In the genomic region with DNA sequence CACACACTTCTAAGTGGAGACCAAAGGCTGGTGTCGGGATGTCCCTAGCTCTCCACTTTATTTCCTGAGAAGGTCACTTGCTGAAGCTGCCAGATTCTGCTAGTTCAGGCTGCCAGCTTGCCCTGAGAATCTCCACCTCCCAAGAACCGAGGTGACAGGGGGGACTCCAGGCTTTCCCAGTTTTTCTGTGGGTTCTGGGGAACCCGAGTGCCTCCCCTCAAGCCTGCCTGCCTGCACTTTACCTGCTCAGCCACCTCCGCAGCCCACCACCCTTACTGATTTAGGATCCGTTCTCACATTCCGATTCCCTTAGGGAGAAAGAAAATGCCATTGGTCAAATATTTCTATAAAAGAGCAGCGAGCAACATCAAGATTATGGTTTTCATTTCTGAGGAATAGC, we compare ENCODE assay signal across 29 mouse cellular contexts.
"Had no signal": no experiment of that assay in that cellular context is flagged by ENCODE, and none has a peak within 500 bp of the region (broad histone marks: within the 10 kb centered on the region; RNA-seq: fewer than 3 reads in every experiment).

No protein-coding gene starts in this region.

- ATAC-seq: liver, embryonic 12.5 days; liver, postnatal 0 days; lung, postnatal 0 days; midbrain, embryonic 13.5 days; midbrain, embryonic 15.5 days had no signal

- DNase-seq: left cerebral cortex, postnatal 4 days; liver; liver, embryonic 13.5 days; liver, postnatal 0 days; lung, adult 18-20 months; lung, adult 2 months; lung, embryonic 14.5 days; lung, postnatal 10 days; lung, postnatal 14 days; lung, postnatal 36 days; lung, postnatal 4 days had no signal

- H3K36me3 ChIP-seq: limb, embryonic 10.5 days; limb, embryonic 12.5 days; limb, embryonic 13.5 days; limb, embryonic 15.5 days; liver, embryonic 12.5 days; liver, embryonic 13.5 days; liver, embryonic 15.5 days; lung, embryonic 15.5 days; midbrain, embryonic 10.5 days; midbrain, embryonic 12.5 days; midbrain, embryonic 13.5 days; midbrain, embryonic 15.5 days; neural tube, embryonic 12.5 days had no signal

- H3K9ac ChIP-seq: limb, embryonic 12.5 days; limb, embryonic 13.5 days; limb, embryonic 15.5 days; liver, embryonic 12.5 days; liver, embryonic 13.5 days; liver, embryonic 14.5 days; liver, embryonic 15.5 days; liver, postnatal 0 days; lung, embryonic 14.5 days; lung, embryonic 15.5 days; midbrain, embryonic 12.5 days; midbrain, embryonic 13.5 days; midbrain, embryonic 15.5 days; neural tube, embryonic 12.5 days had no signal

- H3K4me2 ChIP-seq: limb, embryonic 12.5 days; limb, embryonic 13.5 days; limb, embryonic 15.5 days; liver, embryonic 11.5 days; liver, embryonic 12.5 days; liver, embryonic 13.5 days; liver, embryonic 15.5 days; lung, embryonic 14.5 days; lung, embryonic 15.5 days; midbrain, embryonic 12.5 days; midbrain, embryonic 13.5 days; midbrain, embryonic 15.5 days; neural tube, embryonic 12.5 days had no signal

- H3K9me3 ChIP-seq: limb, embryonic 10.5 days; limb, embryonic 12.5 days; limb, embryonic 13.5 days; limb, embryonic 15.5 days; liver, embryonic 12.5 days; liver, embryonic 13.5 days; liver, embryonic 15.5 days; lung, embryonic 15.5 days; midbrain, embryonic 10.5 days; midbrain, embryonic 12.5 days; midbrain, embryonic 13.5 days; midbrain, embryonic 15.5 days; neural tube, embryonic 12.5 days had no signal

- H3K27ac ChIP-seq: left cerebral cortex, adult 2 months; limb, embryonic 10.5 days; limb, embryonic 12.5 days; limb, embryonic 13.5 days; limb, embryonic 15.5 days; liver, embryonic 12.5 days; liver, embryonic 13.5 days; liver, embryonic 14.5 days; liver, embryonic 15.5 days; lung, embryonic 15.5 days; macrophage; midbrain, embryonic 10.5 days; midbrain, embryonic 12.5 days; midbrain, embryonic 13.5 days; midbrain, embryonic 15.5 days; neural tube, embryonic 12.5 days had no signal

- H3K4me3 ChIP-seq: left cerebral cortex, adult 2 months; limb, embryonic 10.5 days; limb, embryonic 12.5 days; limb, embryonic 13.5 days; limb, embryonic 15.5 days; liver, embryonic 12.5 days; liver, embryonic 13.5 days; liver, embryonic 15.5 days; lung, embryonic 15.5 days; midbrain, embryonic 10.5 days; midbrain, embryonic 12.5 days; midbrain, embryonic 13.5 days; midbrain, embryonic 15.5 days; myocyte; neural tube, embryonic 12.5 days had no signal

- H3K4me1 ChIP-seq: limb, embryonic 10.5 days; limb, embryonic 12.5 days; limb, embryonic 13.5 days; limb, embryonic 15.5 days; liver, embryonic 12.5 days; liver, embryonic 13.5 days; liver, embryonic 15.5 days; lung, embryonic 15.5 days; midbrain, embryonic 10.5 days; midbrain, embryonic 12.5 days; midbrain, embryonic 13.5 days; midbrain, embryonic 15.5 days; neural tube, embryonic 12.5 days had no signal

- H3K27me3 ChIP-seq: limb, embryonic 12.5 days; limb, embryonic 13.5 days; limb, embryonic 15.5 days; liver, embryonic 12.5 days; liver, embryonic 13.5 days; liver, embryonic 15.5 days; lung, embryonic 15.5 days; midbrain, embryonic 12.5 days; midbrain, embryonic 13.5 days; midbrain, embryonic 15.5 days; neural tube, embryonic 12.5 days had no signal
